Mouse (Mus musculus) T-helper 1 cell (primary cell): Measurements from ENCODE around the gene Cfap77.

Source experiments
- in situ Hi-C: fragments of 300-600 bp; cut with MboI, MseI; formaldehyde crosslinking; loops from one replicate; pipeline ENCODE4 v1.15.1; 2025; ENCODE audit warnings: high pct_unique_total_duplicates

The Cfap77 gene

DNA sequence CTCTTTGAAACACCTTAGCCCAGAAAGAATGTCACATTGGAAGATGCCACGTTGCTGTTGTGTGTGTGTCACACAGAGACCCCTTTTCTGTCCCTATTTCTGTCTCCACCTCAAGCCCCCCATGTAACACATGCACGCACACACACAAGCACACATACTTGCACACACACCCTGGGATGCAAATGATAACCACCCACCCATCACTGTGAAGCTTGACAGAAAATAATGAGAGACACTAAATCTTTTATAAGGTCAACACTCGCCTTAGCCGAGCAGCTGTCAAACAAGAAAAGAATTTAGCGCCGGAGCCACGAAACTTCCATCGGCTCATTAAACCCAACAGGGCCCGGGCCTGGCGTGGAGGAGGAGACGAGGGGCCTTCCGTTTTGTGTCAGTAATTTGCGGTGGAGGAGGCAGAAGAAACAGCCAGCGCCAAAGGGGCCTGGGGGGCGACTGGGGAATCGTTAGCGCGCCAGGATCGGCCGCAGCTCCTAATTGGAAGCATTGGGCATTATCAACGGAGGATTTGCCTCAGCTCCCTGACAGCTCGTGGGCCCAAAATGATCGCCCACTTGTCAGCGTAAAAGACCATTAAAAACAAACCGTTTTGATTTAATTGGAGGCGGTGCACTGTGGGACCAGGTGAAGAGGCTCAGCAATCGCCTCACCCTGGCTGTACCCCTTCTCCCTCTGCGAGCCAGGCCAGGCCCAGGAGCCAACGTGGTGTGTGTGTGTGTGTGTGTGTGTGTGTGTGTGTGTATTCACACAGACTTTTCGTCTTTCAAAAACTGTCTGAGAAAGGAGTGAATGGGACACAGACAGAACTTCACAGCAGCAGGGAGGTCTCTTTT is 111.0 kb downstream of the Cfap77 start:
- in situ Hi-C loops: no loop called here

DNA sequence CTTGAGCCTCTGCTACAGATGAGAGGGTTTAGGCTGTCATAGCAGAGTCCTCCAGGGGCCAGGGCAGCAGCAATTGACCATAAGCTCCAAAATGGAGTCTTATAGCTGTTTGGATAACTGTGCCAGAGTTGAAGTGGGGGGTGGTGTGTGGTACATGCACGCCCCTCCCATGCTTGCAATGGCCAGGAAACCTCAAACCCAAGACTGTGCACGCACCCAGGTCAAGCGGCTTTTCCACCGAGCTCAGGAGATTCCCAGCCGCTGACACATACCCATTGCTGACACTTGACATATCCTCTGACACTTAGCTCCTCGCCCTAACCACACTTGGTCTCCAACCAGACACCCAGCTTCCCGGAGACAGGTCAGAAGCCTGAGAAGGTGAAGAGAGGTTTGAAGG is 115.9 kb downstream of the Cfap77 start:
- in situ Hi-C loops: no loop called here

DNA sequence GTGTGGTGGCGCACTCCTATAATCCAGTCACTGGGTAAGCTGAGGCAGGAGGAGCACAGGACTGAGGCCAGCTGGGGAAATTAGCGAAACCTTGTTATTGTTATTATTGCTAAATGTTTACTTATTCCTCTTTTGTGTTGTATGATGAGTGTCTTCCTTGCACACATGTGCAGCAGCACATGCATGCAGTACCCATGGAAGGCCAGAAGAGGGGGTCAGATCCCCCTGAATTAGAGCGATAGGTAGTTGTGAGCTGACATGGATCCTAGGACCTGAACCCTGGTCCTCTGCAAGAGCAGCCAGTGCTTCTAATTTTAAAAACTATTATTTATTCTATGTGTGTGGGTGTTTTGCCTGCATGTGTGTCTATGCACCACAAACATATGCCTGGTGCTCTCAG is 124.3 kb downstream of the Cfap77 start:
- in situ Hi-C loops: no loop called here

DNA sequence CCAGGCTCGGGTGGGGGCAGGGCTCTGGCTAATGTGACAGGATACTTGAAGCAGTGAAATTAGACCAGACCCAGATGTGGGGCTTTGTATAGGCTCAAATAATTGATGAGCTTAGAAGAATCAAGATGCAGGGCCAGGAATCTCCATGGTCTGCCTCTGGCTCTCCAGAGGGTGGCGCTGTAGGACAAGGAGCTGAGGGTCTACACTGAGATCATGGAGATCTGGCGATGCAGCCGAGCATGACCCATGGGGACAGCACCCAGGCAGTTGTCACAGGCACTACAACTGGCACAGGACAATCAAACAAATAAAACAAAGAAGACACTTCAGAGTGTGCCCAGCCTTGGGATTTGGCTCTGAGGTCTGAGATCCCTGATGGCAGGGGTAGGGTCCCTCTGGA is 131.0 kb downstream of the Cfap77 start:
- in situ Hi-C loops: loop anchor here (5.0 kb wide), 1 partner anchor 118 kb away; no protein-coding TSS in a partner anchor

DNA sequence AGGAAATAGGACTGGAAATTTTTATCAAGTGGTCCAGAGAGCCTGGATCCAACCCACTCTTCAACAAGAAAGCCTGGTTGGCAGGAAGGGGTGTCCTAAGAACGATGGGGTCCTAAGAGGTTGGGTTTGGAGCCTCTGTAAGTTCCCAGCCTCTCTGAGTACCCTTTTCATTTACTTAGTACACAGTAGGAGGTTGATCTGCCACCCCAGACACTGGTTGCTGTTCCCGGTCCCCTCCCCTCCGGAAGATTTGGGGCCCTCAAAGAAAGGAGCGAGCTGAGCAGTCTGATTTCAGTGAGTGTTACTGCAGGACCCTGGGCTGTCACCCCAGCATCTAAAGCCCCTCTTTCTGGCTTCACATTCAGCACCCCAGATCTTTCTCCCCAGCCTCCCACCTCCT is 135.9 kb downstream of the Cfap77 start:
- in situ Hi-C loops: no loop called here

DNA sequence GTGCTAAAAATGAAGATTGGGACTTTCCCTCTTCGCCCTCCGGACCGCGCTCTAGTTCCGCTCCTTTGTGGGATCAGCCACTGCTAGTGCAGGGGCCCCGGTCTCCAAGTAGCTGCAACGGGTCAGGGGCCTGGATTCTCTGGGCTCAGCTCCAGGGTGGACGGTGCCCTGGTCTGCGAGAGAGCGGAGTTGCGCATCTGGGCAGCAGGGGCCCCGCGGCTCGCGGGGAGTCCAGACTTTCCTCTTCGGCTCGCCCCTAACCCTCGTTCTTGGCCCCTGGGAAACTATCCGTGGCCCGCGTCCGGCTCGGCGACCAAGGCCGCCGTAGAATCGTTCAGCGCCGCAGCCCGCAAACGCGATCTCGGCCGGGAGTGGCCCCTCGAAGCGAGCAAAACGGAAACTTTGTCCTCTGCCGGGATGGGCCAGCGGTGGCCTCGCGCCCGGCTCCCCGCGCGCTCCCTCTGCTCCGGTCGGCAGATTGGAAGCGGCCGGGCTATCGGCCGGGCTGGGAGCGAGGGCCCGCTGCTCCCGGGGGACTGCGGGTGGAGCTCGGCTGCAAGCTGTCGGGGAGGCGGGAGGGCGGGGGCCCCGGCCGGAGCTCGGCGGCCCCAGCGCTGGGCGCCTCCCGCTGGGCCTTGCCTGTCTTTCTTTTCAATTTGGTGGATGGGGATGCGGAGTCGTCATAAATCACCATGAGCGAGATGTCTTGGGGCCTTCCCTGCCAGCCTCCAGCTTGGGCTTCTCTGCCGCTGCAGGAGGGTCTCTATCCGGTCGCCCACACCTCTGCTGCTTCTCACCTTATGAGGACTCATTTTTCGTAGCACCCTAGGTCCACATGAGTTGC is 137.1 kb downstream of the Cfap77 start:
- in situ Hi-C loops: no loop called here

DNA sequence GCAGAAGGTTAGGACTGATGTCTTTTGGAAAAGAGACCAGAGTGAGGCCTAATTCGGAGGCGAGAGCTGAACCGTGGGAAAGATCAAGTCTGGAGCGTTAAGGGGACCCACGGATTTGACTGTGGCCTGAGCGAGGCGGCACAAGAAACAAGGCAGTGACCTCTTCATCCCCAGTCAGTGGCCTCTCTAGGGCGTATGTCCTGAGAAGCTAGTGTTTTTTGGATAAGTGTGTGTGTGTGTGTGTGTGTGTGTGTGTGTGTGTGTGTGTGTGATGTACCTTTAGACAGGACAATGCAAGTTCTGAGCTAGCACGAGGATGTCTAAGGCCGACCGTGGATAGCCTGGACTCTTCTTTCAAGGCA is 137.7 kb downstream of the Cfap77 start:
- in situ Hi-C loops: no loop called here

DNA sequence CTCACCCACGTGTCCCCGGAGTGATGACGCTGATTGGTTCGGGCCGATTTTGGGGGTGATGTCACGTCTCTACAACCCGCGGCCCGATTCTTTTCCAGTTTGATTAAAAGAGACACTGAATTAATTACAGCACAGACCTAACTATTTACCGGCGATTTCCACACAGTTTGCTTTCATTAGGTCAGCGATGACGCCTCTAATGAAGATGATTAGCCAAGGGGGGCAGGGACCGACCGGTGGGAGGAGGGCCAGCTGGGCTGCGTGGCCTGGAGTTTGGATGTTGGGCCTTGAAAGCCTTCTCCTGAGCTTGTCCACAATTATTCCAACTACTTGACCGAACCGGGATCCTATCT is 138.4 kb downstream of the Cfap77 start, which contains the start of gene Barhl1:
TSS of gene Barhl1 (minus strand) at position 156 of the 353 bp plus-strand sequence.
- in situ Hi-C loops: no loop called here

DNA sequence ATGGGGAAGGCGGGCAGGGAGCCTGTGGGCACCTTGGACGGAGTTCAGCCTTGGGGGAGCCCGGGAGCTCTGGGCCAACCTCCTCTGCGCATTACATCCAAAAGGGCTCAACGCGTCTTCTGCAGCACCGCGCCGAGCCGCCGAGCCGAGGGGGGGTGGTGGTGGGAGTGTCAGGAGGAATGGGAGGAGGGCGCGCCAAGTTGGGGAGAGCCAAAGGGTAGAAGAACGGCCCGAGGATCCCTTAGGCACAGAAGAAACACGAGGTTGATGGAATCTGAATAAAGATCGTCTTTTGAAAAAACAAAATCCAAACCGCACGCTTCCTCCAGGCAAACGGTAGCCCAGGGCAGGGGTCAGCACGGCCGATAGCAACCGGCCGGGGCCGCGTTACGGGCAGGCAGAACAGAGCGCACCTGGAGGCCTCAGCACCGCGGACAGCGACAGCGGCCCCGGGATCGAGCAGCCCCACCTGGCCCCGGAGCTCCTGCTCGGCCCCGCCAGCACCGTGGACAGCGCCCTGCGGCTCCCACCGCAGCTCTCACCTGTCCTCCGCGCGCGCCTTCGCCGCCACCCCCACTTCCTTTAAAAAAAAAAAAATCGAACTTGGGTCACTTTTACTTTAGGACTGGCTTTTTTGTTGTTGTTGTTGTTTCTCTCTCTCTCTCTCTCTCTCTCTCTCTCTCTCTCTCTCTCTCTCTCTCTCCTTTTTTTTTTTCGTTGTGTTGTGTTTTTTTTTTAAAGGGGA is 138.9 kb downstream of the Cfap77 start:
- in situ Hi-C loops: no loop called here

DNA sequence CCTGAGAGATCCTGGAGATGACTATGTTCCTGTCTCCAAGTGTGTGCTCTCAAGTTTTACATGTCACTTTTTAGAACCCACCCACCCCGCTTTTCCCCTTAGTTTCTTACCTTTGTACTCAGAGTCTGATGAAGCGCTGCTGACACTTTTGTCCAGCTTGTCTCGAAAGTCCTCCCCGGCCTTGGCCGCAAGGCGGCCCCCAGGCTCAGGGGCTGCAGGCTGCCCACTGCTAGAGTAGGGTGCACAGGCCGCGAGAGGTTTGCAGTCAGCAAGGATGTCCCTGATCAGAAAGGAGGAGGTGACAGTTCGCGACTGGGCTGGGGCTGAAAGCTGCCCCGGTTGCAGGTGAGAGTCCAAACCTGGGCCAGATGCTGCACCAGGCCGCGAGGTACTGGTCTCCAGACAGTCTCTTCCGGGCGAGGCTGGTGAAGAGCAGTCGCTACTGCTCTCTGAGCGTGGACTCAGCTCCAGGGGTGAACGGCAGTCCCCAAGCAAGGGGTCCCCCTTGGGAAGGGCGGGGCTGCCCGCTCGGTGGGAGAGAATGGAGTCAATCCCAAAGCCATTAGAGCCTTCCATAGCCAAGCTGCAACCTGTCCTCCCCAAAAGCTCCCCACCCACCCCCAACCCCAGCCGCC is 139.6 kb downstream of the Cfap77 start:
- in situ Hi-C loops: no loop called here

DNA sequence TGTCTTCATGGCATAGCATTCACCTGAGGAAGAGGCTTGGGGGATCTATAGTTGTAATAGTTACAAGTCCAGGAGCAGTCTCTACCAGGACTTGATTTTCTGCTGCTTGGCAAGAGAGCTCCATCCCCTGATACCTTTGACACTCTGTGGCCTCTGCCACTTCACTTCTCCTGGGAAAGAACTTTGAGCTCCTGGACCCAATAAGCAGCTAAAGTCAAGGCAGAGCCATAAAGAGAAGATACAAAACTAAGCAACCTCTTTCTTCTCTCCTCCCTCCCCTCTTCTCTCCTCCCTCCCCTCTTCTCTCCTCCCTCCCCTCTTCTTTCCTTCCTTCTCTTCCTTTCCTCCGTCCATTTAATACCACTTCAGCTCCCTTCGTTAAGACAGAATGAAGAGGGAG is 140.7 kb downstream of the Cfap77 start:
- in situ Hi-C loops: no loop called here

DNA sequence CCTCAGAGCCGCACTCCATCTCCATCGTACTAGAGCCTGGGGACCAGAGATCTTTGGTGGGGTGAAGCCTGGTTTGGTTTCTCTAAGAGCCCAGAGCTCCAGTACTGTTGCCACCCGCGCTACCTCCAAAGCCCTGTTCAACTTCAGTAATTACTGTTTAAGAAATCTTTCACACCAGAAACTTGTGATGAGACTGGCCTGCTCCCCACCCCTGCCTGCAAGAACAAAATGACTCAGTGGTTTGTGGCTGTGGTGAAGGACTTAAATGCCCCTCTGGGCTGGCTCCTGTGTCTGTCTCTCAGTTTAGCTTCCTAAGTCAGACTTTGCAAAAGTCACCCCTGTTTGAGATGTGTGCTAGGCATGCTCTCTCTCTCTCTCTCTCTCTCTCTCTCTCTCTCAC is 141.9 kb downstream of the Cfap77 start:
- in situ Hi-C loops: no loop called here

DNA sequence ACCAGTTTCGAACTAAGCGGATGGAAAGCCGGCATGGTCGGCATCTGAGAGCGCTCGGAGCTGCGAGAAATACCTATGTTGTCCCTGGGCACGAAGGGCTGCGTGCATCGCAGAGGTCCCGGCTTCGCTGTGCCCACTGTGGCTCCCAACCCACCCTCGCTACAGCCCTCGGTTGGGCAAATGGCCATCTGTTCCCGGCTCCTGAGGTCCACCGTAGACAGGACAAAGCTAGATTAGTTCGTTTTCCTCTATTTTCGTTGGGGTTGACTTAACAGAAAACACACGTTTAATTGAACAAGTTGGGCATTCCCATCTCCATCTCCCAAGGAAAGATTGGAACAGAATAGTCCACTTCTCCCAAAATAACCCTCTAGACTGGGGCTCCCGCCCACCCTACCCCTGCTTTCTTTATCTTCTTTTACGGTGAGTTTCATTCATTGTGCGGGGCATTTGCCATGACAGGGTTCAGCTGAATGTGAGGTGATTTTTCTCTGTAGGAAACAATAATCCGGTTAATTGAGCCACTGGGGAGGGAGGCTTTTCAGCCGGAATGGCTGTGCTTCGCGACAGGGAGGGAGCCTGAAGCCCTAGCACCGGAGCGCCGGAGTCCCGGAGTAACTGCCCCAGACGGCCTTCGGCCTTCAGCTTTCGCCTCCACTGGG is 142.7 kb downstream of the Cfap77 start:
- in situ Hi-C loops: no loop called here

DNA sequence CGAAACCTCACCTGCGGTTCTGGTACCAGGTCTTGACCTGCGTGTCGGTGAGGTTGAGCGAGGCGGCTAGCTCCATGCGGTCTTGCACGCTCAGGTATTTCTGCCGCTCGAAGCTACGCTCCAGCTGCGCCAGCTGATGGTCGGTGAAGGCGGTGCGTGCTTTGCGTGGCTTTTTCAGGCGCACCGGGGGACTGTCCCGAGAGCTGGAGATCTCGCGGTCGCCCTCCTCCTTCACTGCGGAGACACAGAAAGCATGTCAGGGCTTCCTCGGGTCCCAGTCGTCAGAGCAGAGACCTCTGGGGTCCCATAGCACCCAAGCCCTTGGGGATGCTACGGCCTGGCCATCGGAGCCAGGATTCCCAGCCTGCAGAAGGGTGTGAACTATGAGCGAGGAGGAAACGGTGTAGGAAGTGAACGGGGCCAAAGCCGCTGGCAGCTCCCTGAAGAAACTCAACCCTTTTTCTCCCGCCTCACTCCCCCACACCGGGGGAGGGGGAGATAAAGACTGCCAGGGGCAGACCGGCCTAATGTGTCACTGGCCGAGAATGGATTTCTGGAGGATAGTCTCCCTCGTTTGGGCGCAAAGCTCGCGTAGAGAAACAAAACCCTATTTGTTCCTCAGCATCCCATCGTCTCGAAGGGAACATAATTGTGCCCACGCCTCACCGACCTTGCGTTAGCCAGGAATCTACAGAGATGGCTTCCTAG is 143.4 kb downstream of the Cfap77 start:
- in situ Hi-C loops: no loop called here

DNA sequence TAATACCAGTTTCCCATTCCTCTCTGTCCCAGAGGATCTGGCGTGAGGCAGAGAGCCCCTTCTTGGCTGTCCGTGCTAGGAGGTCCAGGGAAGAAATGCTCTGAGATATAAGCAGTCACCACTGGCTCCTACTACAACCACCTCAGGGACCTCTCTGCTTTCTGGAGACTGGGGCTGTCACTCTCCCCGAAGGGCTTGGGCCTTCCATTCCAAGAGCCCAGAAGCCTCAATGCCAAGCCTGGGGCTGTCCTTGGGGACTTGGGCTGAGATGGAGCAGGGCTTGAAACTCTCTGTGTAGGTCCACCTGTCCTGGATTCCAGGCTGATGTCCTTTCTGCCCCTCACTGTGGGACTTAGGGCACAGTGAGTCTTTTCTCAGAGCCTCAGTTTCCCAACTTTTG is 144.0 kb downstream of the Cfap77 start:
- in situ Hi-C loops: no loop called here

DNA sequence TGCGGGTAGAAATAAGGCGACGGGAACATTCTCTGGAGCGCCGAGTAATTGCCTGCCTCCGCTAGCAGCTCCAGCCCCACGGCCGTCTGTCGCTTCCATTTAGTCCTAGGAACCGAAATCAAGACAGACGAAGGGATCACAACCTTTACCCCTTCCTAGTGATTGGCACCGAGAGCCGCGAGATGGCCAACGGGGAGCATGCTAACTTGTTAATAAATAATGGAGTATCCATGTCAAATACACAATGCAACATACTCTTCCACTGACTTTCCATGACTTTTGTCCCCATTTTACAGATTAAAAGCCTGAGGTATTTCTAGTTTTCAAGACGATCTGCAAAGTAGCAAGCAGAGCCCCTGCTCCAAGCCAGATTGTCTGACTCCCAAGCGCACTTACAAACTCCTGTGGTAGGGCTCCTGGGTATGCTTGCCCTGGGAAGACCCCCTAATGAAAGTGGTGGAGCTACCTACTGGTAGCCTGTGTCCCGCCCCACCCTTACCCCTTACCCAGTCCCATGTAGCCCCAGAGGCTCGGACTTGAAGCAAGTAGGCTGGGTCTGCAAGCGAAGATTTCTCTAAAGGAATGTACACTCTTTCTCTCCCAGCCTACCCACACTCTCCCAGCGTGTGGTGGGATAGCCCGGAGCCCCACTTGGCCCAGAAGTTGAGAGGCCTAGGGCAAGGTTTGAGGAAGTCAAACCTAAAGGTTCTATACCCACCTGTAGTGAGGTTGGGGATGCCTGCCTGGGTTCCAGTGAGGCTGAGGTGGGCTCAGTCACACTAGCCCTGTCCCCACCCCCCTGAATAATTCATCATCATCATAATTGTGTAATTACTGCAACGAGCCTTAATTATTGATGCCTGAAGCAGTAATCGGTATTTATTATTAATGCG is 144.8 kb downstream of the Cfap77 start:
- in situ Hi-C loops: no loop called here

DNA sequence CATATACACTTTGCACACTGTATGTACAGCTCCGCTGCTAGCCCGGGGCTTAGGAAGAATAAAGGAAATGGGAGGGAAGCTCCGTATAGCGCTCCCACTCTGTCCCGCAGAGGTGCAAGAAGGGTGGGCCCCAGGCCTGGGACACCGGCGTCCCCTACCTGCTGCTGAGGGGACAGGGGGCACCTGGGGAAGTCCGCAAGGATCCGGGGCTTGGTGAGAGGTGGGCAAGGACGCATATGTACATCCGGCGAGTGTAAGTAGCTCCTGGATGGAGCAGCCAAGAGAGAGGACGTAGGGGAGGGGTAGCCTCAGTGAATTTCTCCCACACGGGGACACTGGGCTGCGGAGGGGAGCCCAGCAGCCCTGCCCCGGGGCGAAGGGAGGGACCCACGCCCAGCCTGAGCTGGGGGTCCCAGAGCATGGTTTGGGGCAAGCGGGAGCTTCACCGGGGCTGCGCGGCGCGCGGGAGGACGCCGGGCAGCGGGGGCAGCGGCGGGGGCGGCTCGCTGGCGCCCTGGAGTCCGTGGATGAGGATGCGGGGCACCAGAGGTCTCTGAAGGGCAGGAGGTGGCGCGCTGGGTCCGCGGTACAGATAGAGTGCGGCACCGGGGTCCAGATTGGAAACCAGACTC is 145.6 kb downstream of the Cfap77 start:
- in situ Hi-C loops: no loop called here

DNA sequence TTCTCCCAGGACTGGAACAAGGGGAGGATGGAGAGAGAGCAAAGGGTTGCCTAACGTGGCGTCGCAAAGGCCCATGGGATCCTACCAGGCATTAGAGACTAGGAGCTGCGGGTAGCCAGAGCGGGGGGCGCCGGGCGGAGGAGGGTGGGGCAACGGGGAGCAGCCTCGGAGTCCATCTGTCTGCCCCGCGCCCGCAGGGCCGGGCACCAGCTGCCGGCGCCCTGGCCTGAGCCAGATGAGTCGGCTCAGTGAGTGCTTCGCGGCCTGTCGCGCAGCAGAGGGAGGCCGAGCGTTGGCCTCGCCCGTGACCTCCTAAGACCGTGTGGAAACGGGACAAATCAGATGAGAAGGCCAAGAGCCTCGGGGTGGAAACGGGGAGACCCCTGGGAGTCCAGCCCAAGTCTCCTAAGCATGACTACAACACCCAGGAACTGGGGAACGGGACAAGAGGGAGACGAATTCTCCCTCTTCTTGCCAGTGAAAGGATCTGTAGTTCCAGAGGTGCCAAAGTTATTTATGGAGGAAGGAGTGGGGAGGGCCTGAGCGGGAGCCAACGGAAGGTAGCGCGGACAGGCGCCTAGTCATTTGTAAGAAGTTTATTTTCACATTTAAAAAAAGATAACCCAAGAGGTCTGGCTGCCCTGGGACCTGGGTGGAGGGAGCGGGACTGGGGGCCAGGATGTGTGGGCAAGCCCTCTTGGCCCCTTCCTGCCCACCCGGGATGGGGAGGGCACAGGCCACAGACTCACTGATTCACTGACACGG is 146.3 kb downstream of the Cfap77 start:
- in situ Hi-C loops: no loop called here
